Mouse (Mus musculus) urinary bladder, postnatal 4 days (tissue): ENCODE measurements at regions not wholly inside any gene's neighbourhood (a gene's known extent, or its start where the extent isn't known, plus 50 kb on each side); places are given as distances from the start of the nearest gene placed in this dataset.

ENCODE experiments used
- DNase-seq, 2 experiments: peaks; one replicate each; pipeline ENCODE4 v3.0.0; 2021 to 2022; ENCODE audit warnings: low spot score in 2 of 2

- DNase-seq = no peak
Measured at GRCm38 (mm10) chr8:109410531-109410930, 83.3 kb upstream of the Pmfbp1 start.

GRCm38 (mm10) chr8:109413386-109413785 is 80.4 kb upstream of the Pmfbp1 start:
- DNase-seq = no peak

GRCm38 (mm10) chr8:109415315-109415714 is 78.5 kb upstream of the Pmfbp1 start:
- no peak for DNase-seq

GRCm38 (mm10) chr8:109415906-109416305 is 77.9 kb upstream of the Pmfbp1 start:
- DNase-seq = no peak

GRCm38 (mm10) chr8:109416327-109417100 is 77.3 kb upstream of the Pmfbp1 start:
- no peak for DNase-seq

- no peak for DNase-seq
Measured at GRCm38 (mm10) chr8:109417222-109417621, 76.6 kb upstream of the Pmfbp1 start.

- DNase-seq = no peak
Measured at GRCm38 (mm10) chr8:109417971-109418370, 75.9 kb upstream of the Pmfbp1 start.

- no peak for DNase-seq
Measured at GRCm38 (mm10) chr8:109419029-109419596, 74.7 kb upstream of the Pmfbp1 start.

- DNase-seq = no peak
Measured at GRCm38 (mm10) chr8:109424004-109424403, 69.8 kb upstream of the Pmfbp1 start.

GRCm38 (mm10) chr8:109428551-109428950 is 65.3 kb upstream of the Pmfbp1 start:
- no peak for DNase-seq

GRCm38 (mm10) chr8:109434538-109434937 is 59.3 kb upstream of the Pmfbp1 start:
- DNase-seq = no peak

- no peak for DNase-seq
Measured at GRCm38 (mm10) chr8:109436056-109436455, 57.8 kb upstream of the Pmfbp1 start.

- no peak for DNase-seq
Measured at GRCm38 (mm10) chr8:109436830-109437567, 56.8 kb upstream of the Pmfbp1 start.

- no peak for DNase-seq
Measured at GRCm38 (mm10) chr8:109438531-109438930, 55.3 kb upstream of the Pmfbp1 start.
